Mouse (Mus musculus): ENCODE measurements around the gene Ppp1r1b.

The Ppp1r1b gene

GRCm38 (mm10) chr11:98328371-98329069 lies 19.7 kb upstream of the Ppp1r1b start:
- DNase-seq = no peak

- DNase-seq = no peak
Observed at GRCm38 (mm10) chr11:98329081-98329959, 18.9 kb upstream of the Ppp1r1b start, which contains the start of gene Neurod2. Neurod2 (minus strand) TSS chr11:98329648.

GRCm38 (mm10) chr11:98329960-98330744 lies 18.1 kb upstream of the Ppp1r1b start:
- DNase-seq = no peak

GRCm38 (mm10) chr11:98330745-98331204 lies 17.4 kb upstream of the Ppp1r1b start:
- DNase-seq = no peak

GRCm38 (mm10) chr11:98331401-98331800 lies 16.8 kb upstream of the Ppp1r1b start:
- DNase-seq = no peak

- DNase-seq = no peak
Observed at GRCm38 (mm10) chr11:98332186-98332585, 16.0 kb upstream of the Ppp1r1b start.

GRCm38 (mm10) chr11:98332841-98333240 lies 15.4 kb upstream of the Ppp1r1b start:
- DNase-seq = no peak

GRCm38 (mm10) chr11:98333263-98333696 lies 14.9 kb upstream of the Ppp1r1b start:
- no peak for DNase-seq

GRCm38 (mm10) chr11:98333981-98334741 lies 14.0 kb upstream of the Ppp1r1b start:
- DNase-seq = no peak

- DNase-seq = no peak
Observed at GRCm38 (mm10) chr11:98335250-98335649, 13.0 kb upstream of the Ppp1r1b start.

- peak in 1 of 2 experiments; percentile 44 for DNase-seq
Observed at GRCm38 (mm10) chr11:98336245-98337107, 11.7 kb upstream of the Ppp1r1b start.

GRCm38 (mm10) chr11:98338507-98338961 lies 9.7 kb upstream of the Ppp1r1b start:
- DNase-seq = peak; percentile 43 to 44

- no peak for DNase-seq
Observed at GRCm38 (mm10) chr11:98339071-98339501, 9.1 kb upstream of the Ppp1r1b start.

- no peak for DNase-seq
Observed at GRCm38 (mm10) chr11:98339679-98340287, 8.4 kb upstream of the Ppp1r1b start.

- DNase-seq = no peak
Observed at GRCm38 (mm10) chr11:98340597-98340996, 7.6 kb upstream of the Ppp1r1b start.

- no peak for DNase-seq
Observed at GRCm38 (mm10) chr11:98341174-98341573, 7.0 kb upstream of the Ppp1r1b start.

- DNase-seq = peak; percentile 89 to 99
Observed at GRCm38 (mm10) chr11:98342000-98342945, 5.9 kb upstream of the Ppp1r1b start.

- peak; percentile 78 to 89 for DNase-seq
Observed at GRCm38 (mm10) chr11:98345253-98345652, 3.0 kb upstream of the Ppp1r1b start.

- DNase-seq = peak in 1 of 2 experiments; percentile 31
Observed at GRCm38 (mm10) chr11:98346168-98346567, 2.0 kb upstream of the Ppp1r1b start.

Measured in kidney, adult 8-10 months (tissue).